Mouse (Mus musculus): Measurements from ENCODE around the gene Gdf10. TPM values are rescaled to one million over a fixed set of nuclear protein-coding genes. Genes with fewer than 3 reads are reported as not detected.

Gdf10 gene
- polyA plus RNA-seq, 1 experiment from 2014 or later: 11.8 TPM

DNA sequence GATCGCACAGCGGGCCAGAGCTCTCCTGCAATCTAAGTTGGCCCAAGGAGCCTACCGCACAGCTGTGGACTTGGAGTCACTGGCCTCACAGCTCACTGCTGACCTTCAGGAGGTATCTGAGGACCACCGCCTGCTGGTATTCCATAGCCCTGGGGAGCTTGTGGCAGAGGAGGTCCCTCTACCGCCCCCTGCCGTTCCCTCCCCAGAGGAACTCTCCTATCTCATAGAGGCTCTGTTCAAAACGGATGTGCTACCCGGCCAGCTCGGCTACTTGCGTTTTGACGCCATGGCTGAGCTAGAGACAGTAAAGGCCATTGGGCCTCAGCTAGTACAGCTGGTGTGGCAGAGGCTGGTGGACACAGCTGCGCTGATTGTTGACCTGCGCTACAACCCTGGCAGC, 32.7 kb downstream of the Gdf10 start:
- H3K9me3 ChIP-seq (ENCODE audit: control insufficient read depth, low read length): no peaks in the 10 kb centered on the region
- ATAC-seq (ENCODE audit: low read depth): no peak
- H3K4me3 ChIP-seq (ENCODE audit: low read depth, low read length): no peak overlapping the region
- H3K4me2 ChIP-seq (ENCODE audit: low read depth, low read length): no peak overlapping the region
- no peaks in the 10 kb centered on the region for H3K36me3 ChIP-seq (ENCODE audit: control insufficient read depth, insufficient read depth, low read length)
- H3K27ac ChIP-seq (ENCODE audit: low read depth, low read length): no peak overlapping the region
- no peaks in the 10 kb centered on the region for H3K27me3 ChIP-seq (ENCODE audit: control insufficient read depth, insufficient read depth, low read length)
- H3K4me1 ChIP-seq (ENCODE audit: control insufficient read depth, insufficient read depth, low read length): no peaks in the 10 kb centered on the region
- no peak overlapping the region for H3K9ac ChIP-seq (replicated peaks; ENCODE audit: low read depth, low read length)
- WGBS: 84% methylated on average over 13 of the region's 13 CpGs

GRCm38 (mm10) chr14:33958186-33958585, 34.8 kb downstream of the Gdf10 start:
- Histone ChIP-seq H3K36me3 (ENCODE audit: control insufficient read depth, insufficient read depth, low read length) (no peaks in the 10 kb centered on the region), H3K4me3 (ENCODE audit: low read depth, low read length) (no peak overlapping the region), H3K27ac (ENCODE audit: low read depth, low read length) (no peak overlapping the region), H3K9ac (replicated peaks; ENCODE audit: low read depth, low read length) (no peak overlapping the region), H3K27me3 (ENCODE audit: control insufficient read depth, insufficient read depth, low read length) (no peaks in the 10 kb centered on the region), H3K9me3 (ENCODE audit: control insufficient read depth, low read length) (no peaks in the 10 kb centered on the region), H3K4me2 (ENCODE audit: low read depth, low read length) (no peak overlapping the region), H3K4me1 (ENCODE audit: control insufficient read depth, insufficient read depth, low read length) (no peaks in the 10 kb centered on the region)
- WGBS: 95% methylated on average over 4 of the region's 4 CpGs
- ATAC-seq (ENCODE audit: low read depth): no peak

DNA sequence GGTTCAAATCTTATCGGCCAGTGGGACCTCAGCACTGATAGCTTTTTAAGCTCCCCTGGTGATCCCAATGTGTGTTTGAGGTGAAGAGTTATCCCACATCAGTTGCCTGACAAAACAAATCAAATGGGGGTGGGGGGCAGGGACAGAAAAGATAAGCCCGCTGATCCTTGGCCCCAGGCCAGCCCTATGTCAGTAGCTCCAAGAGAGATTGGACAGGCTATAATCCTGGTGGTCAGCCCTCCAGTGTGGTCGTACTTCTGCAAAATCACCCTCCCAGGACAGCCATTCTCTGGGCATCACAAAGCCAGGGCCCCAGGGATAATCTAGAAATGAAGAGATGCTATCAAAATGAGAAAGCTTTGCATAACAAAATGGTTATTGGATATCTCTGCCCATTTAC, 35.5 kb downstream of the Gdf10 start:
- Histone ChIP-seq H3K4me3 (ENCODE audit: low read depth, low read length) (no peak overlapping the region), H3K27me3 (ENCODE audit: control insufficient read depth, insufficient read depth, low read length) (no peaks in the 10 kb centered on the region), H3K27ac (ENCODE audit: low read depth, low read length) (no peak overlapping the region), H3K9me3 (ENCODE audit: control insufficient read depth, low read length) (no peaks in the 10 kb centered on the region), H3K4me1 (ENCODE audit: control insufficient read depth, insufficient read depth, low read length) (no peaks in the 10 kb centered on the region), H3K9ac (replicated peaks; ENCODE audit: low read depth, low read length) (no peak overlapping the region), H3K36me3 (ENCODE audit: control insufficient read depth, insufficient read depth, low read length) (no peaks in the 10 kb centered on the region), H3K4me2 (ENCODE audit: low read depth, low read length) (no peak overlapping the region)
- WGBS: 69% methylated on average over 3 of the region's 3 CpGs
- ATAC-seq (ENCODE audit: low read depth): no peak

DNA sequence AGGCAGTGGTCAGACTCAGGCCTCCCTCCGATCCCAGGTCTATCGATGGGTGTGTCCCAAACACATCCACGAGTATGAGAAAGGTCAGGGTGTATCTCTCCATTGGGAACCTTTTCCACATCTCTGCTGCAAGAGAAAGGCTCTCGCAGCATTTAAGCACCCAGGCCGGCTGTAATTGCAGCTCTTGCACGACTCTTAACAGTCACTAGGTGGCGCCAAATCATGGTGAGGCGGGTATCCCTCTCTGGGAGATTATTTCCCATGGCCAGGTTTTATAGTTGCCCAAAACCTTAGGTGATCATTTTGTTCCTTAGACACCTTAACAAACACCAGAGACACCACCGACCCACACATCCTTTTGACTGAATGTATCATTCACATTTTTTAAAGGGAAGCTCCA, 36.0 kb downstream of the Gdf10 start:
- Histone ChIP-seq H3K4me1 (ENCODE audit: control insufficient read depth, insufficient read depth, low read length) (no peaks in the 10 kb centered on the region), H3K27me3 (ENCODE audit: control insufficient read depth, insufficient read depth, low read length) (no peaks in the 10 kb centered on the region), H3K36me3 (ENCODE audit: control insufficient read depth, insufficient read depth, low read length) (no peaks in the 10 kb centered on the region), H3K4me2 (ENCODE audit: low read depth, low read length) (no peak overlapping the region), H3K27ac (ENCODE audit: low read depth, low read length) (no peak overlapping the region), H3K9me3 (ENCODE audit: control insufficient read depth, low read length) (no peaks in the 10 kb centered on the region), H3K9ac (replicated peaks; ENCODE audit: low read depth, low read length) (no peak overlapping the region), H3K4me3 (ENCODE audit: low read depth, low read length) (no peak overlapping the region)
- ATAC-seq (ENCODE audit: low read depth): no peak
- WGBS: 20% methylated on average over 9 of the region's 9 CpGs

GRCm38 (mm10) chr14:33965675-33966074, 42.3 kb downstream of the Gdf10 start:
- no peak overlapping the region for H3K4me2 ChIP-seq (ENCODE audit: low read depth, low read length)
- H3K9me3 ChIP-seq (ENCODE audit: control insufficient read depth, low read length): no peaks in the 10 kb centered on the region
- WGBS: 73% methylated on average over 7 of the region's 7 CpGs
- H3K9ac ChIP-seq (replicated peaks; ENCODE audit: low read depth, low read length): no peak overlapping the region
- no peaks in the 10 kb centered on the region for H3K27me3 ChIP-seq (ENCODE audit: control insufficient read depth, insufficient read depth, low read length)
- H3K36me3 ChIP-seq (ENCODE audit: control insufficient read depth, insufficient read depth, low read length): no peaks in the 10 kb centered on the region
- no peak overlapping the region for H3K27ac ChIP-seq (ENCODE audit: low read depth, low read length)
- H3K4me1 ChIP-seq (ENCODE audit: control insufficient read depth, insufficient read depth, low read length): no peaks in the 10 kb centered on the region
- ATAC-seq (ENCODE audit: low read depth): no peak
- H3K4me3 ChIP-seq (ENCODE audit: low read depth, low read length): no peak overlapping the region

DNA sequence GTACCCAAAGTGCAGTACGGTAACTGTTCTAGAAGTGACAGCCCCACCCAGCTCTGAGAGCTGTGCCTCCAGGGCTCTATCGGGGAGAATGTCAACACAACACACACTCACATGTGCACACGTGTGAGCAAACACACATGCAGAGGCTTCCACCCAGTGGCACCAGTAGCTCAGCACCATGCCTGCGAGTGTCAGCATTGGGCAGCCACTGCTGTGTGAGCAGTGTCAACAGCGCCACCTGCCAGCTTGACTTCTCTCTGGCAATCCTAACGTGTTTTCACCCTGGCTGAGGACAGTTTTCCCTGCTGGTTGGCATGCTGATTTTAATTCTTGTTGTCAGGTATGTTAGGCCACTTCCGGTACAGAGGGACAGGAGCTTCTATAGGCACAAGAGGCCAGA, 49.3 kb downstream of the Gdf10 start:
- H3K27me3 ChIP-seq (ENCODE audit: control insufficient read depth, insufficient read depth, low read length): no peaks in the 10 kb centered on the region
- no peak for ATAC-seq (ENCODE audit: low read depth)
- no peaks in the 10 kb centered on the region for H3K4me1 ChIP-seq (ENCODE audit: control insufficient read depth, insufficient read depth, low read length)
- H3K27ac ChIP-seq (ENCODE audit: low read depth, low read length): no peak overlapping the region
- H3K4me2 ChIP-seq (ENCODE audit: low read depth, low read length): no peak overlapping the region
- H3K9ac ChIP-seq (replicated peaks; ENCODE audit: low read depth, low read length): no peak overlapping the region
- H3K36me3 ChIP-seq (ENCODE audit: control insufficient read depth, insufficient read depth, low read length): no peaks in the 10 kb centered on the region
- no peaks in the 10 kb centered on the region for H3K9me3 ChIP-seq (ENCODE audit: control insufficient read depth, low read length)
- H3K4me3 ChIP-seq (ENCODE audit: low read depth, low read length): no peak overlapping the region
- WGBS: 57% methylated on average over 7 of the region's 7 CpGs

- no peak overlapping the region for H3K27ac ChIP-seq (ENCODE audit: low read depth, low read length)
- no peak for ATAC-seq (ENCODE audit: low read depth)
- H3K4me1 ChIP-seq (ENCODE audit: control insufficient read depth, insufficient read depth, low read length): no peaks in the 10 kb centered on the region
- H3K27me3 ChIP-seq (ENCODE audit: control insufficient read depth, insufficient read depth, low read length): 0 out of 2 replicates have a peak, but pooled peaks cover 3% of the 10 kb centered on the region
- no peak overlapping the region for H3K4me2 ChIP-seq (ENCODE audit: low read depth, low read length)
- H3K9me3 ChIP-seq (ENCODE audit: control insufficient read depth, low read length): no peaks in the 10 kb centered on the region
- WGBS: 48% methylated on average over 5 of the region's 5 CpGs
- H3K36me3 ChIP-seq (ENCODE audit: control insufficient read depth, insufficient read depth, low read length): no peaks in the 10 kb centered on the region
- no peak overlapping the region for H3K9ac ChIP-seq (replicated peaks; ENCODE audit: low read depth, low read length)
- no peak overlapping the region for H3K4me3 ChIP-seq (ENCODE audit: low read depth, low read length)
Measured at GRCm38 (mm10) chr14:33974752-33975151, 51.4 kb downstream of the Gdf10 start.

- ATAC-seq (ENCODE audit: low read depth): no peak
- Histone ChIP-seq H3K9ac (replicated peaks; ENCODE audit: low read depth, low read length) (no peak overlapping the region), H3K9me3 (ENCODE audit: control insufficient read depth, low read length) (no peaks in the 10 kb centered on the region), H3K4me1 (ENCODE audit: control insufficient read depth, insufficient read depth, low read length) (no peaks in the 10 kb centered on the region), H3K27me3 (ENCODE audit: control insufficient read depth, insufficient read depth, low read length) (0 out of 2 replicates have a peak, but pooled peaks cover 3% of the 10 kb centered on the region), H3K4me3 (ENCODE audit: low read depth, low read length) (no peak overlapping the region), H3K36me3 (ENCODE audit: control insufficient read depth, insufficient read depth, low read length) (no peaks in the 10 kb centered on the region), H3K27ac (ENCODE audit: low read depth, low read length) (no peak overlapping the region), H3K4me2 (ENCODE audit: low read depth, low read length) (no peak overlapping the region)
- 45% methylated on average over 7 of the region's 7 CpGs for WGBS
Measured at GRCm38 (mm10) chr14:33977748-33978147, 54.4 kb downstream of the Gdf10 start.

DNA sequence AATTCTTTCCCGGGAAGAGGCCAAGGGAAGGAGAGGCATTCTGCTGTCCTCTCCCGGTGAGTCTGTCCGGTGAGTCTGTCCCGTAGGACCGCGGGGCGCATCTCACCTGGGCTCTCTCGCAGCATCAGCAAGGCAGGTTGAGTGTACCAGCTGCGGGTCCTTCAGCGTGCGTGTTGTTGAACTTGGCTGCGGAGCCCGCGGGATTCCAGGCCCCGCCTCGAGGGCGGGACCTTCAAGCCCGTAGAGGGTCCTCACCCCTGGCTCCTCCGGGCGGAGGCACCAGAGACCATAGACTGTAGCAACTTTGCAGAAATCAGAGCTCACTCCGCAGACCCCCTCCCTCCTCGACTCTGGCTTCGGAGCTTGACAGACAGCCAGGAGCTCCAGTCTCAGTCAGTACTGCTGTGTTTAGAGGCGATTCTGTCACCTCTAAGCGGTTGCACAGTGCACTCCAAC, 55.2 kb downstream of the Gdf10 start, which contains the start of gene Zfp488:
Zfp488 (minus strand) TSS at position 161 of the 456 bp plus-strand sequence.
- Histone ChIP-seq H3K27ac (ENCODE audit: low read depth, low read length) (no peak within 1 kb of the TSS), H3K4me3 (ENCODE audit: low read depth, low read length) (peak within 1 kb of the TSS; percentile 30), H3K4me1 (ENCODE audit: control insufficient read depth, insufficient read depth, low read length) (no peaks in the 10 kb centered on the region), H3K36me3 (ENCODE audit: control insufficient read depth, insufficient read depth, low read length) (no peaks in the 10 kb centered on the region), H3K9me3 (ENCODE audit: control insufficient read depth, low read length) (no peaks in the 10 kb centered on the region), H3K27me3 (ENCODE audit: control insufficient read depth, insufficient read depth, low read length) (0 out of 2 replicates have a peak, but pooled peaks cover 3% of the 10 kb centered on the region), H3K4me2 (ENCODE audit: low read depth, low read length) (peak within 1 kb of the TSS; percentile 61), H3K9ac (replicated peaks; ENCODE audit: low read depth, low read length) (peak within 1 kb of the TSS; percentile 39; the same call in 1 of the 2 replicates)
- 1% methylated on average over 25 of the region's 25 CpGs for WGBS
- peak; percentile 71 for ATAC-seq (ENCODE audit: low read depth)

All from neural tube, embryonic 14.5 days (tissue).